Mouse (Mus musculus): ENCODE data around the gene Ubr2. TPM values are rescaled to one million over a fixed set of nuclear protein-coding genes. Genes with fewer than 3 reads are reported as not detected.
A peak's percentile ranks its signal among the peaks of the same experiment; 100 is the strongest.

Ubr2 gene
- polyA plus RNA-seq, 1 experiment from 2014 or later: 22.9 TPM

GRCm38 (mm10) chr17:46926192-46926591 lies 84.2 kb downstream of the Ubr2 start:
- Histone ChIP-seq H3K4me3 (replicated peaks) (no peak overlapping the region), H3K9ac (replicated peaks) (no peak overlapping the region), H3K9me3 (no peaks in the 10 kb centered on the region), H3K27ac (no peak overlapping the region), H3K4me2 (no peak overlapping the region), H3K27me3 (no peaks in the 10 kb centered on the region), H3K4me1 (replicated peaks) (no peaks in the 10 kb centered on the region), H3K36me3 (peaks cover 36% of the 10 kb centered on the region)
- ATAC-seq (ENCODE audit: insufficient number of reproducible peaks, insufficient read depth, low FRiP score, low TSS enrichment, low read depth): no peak
- WGBS: 68% methylated on average over 6 of the region's 6 CpGs

GRCm38 (mm10) chr17:46920855-46921254 lies 89.5 kb downstream of the Ubr2 start:
- 62% methylated on average over 6 of the region's 6 CpGs for WGBS
- Histone ChIP-seq H3K4me2 (no peak overlapping the region), H3K4me1 (replicated peaks) (0 out of 2 replicates have a peak, but pooled peaks cover 2% of the 10 kb centered on the region), H3K36me3 (no peaks in the 10 kb centered on the region), H3K9ac (replicated peaks) (no peak overlapping the region), H3K27me3 (no peaks in the 10 kb centered on the region), H3K27ac (no peak overlapping the region), H3K4me3 (replicated peaks) (no peak overlapping the region), H3K9me3 (no peaks in the 10 kb centered on the region)
- no peak for ATAC-seq (ENCODE audit: insufficient number of reproducible peaks, insufficient read depth, low FRiP score, low TSS enrichment, low read depth)

GRCm38 (mm10) chr17:46918951-46919350 lies 91.4 kb downstream of the Ubr2 start:
- H3K9ac ChIP-seq (replicated peaks): no peak overlapping the region
- H3K4me3 ChIP-seq (replicated peaks): no peak overlapping the region
- no peaks in the 10 kb centered on the region for H3K9me3 ChIP-seq
- no peak for ATAC-seq (ENCODE audit: insufficient number of reproducible peaks, insufficient read depth, low FRiP score, low TSS enrichment, low read depth)
- no peaks in the 10 kb centered on the region for H3K36me3 ChIP-seq
- H3K4me1 ChIP-seq (replicated peaks): 0 out of 2 replicates have a peak, but pooled peaks cover 2% of the 10 kb centered on the region
- WGBS: 14% methylated on average over 4 of the region's 4 CpGs
- no peaks in the 10 kb centered on the region for H3K27me3 ChIP-seq
- H3K27ac ChIP-seq: no peak overlapping the region
- H3K4me2 ChIP-seq: no peak overlapping the region

GRCm38 (mm10) chr17:46915129-46915528 lies 95.2 kb downstream of the Ubr2 start:
- Histone ChIP-seq H3K4me1 (replicated peaks) (no peaks in the 10 kb centered on the region; the same call in 1 of the 2 replicates), H3K27me3 (no peaks in the 10 kb centered on the region), H3K36me3 (no peaks in the 10 kb centered on the region), H3K9me3 (no peaks in the 10 kb centered on the region), H3K4me3 (replicated peaks) (no peak overlapping the region), H3K9ac (replicated peaks) (no peak overlapping the region), H3K27ac (no peak overlapping the region), H3K4me2 (no peak overlapping the region)
- WGBS: 64% methylated on average over 3 of the region's 3 CpGs
- no peak for ATAC-seq (ENCODE audit: insufficient number of reproducible peaks, insufficient read depth, low FRiP score, low TSS enrichment, low read depth)

- Histone ChIP-seq H3K4me2 (no peak overlapping the region), H3K36me3 (no peaks in the 10 kb centered on the region), H3K4me1 (replicated peaks) (no peaks in the 10 kb centered on the region; the same call in 1 of the 2 replicates), H3K9me3 (peaks cover 8% of the 10 kb centered on the region; the same call in 1 of the 2 replicates), H3K27me3 (no peaks in the 10 kb centered on the region), H3K4me3 (replicated peaks) (no peak overlapping the region), H3K9ac (replicated peaks) (no peak overlapping the region), H3K27ac (no peak overlapping the region)
- ATAC-seq (ENCODE audit: insufficient number of reproducible peaks, insufficient read depth, low FRiP score, low TSS enrichment, low read depth): no peak
- 40% methylated on average over 6 of the region's 6 CpGs for WGBS
Measured at GRCm38 (mm10) chr17:46912331-46912730, 98.0 kb downstream of the Ubr2 start.

- Histone ChIP-seq H3K9ac (replicated peaks) (no peak within 1 kb of the TSS), H3K36me3 (no peaks in the 10 kb centered on the region), H3K9me3 (peaks cover 8% of the 10 kb centered on the region; the same call in 1 of the 2 replicates), H3K4me2 (no peak within 1 kb of the TSS), H3K27me3 (no peaks in the 10 kb centered on the region), H3K27ac (no peak within 1 kb of the TSS), H3K4me3 (replicated peaks) (no peak within 1 kb of the TSS), H3K4me1 (replicated peaks) (no peaks in the 10 kb centered on the region; the same call in 1 of the 2 replicates)
- WGBS: 85% methylated on average over 10 of the region's 10 CpGs
- ATAC-seq (ENCODE audit: insufficient number of reproducible peaks, insufficient read depth, low FRiP score, low TSS enrichment, low read depth): no peak
Measured at GRCm38 (mm10) chr17:46910186-46910585, 100.2 kb downstream of the Ubr2 start, which contains the start of gene Prph2. Gene Prph2, plus strand, starts transcription at chr17:46910459.

- 22% methylated on average over 19 of the region's 19 CpGs for WGBS
- Histone ChIP-seq H3K27me3 (no peaks in the 10 kb centered on the region), H3K4me2 (peak overlapping the region; percentile 24; the same call in 1 of the 2 replicates), H3K4me1 (replicated peaks) (no peaks in the 10 kb centered on the region), H3K36me3 (no peaks in the 10 kb centered on the region), H3K4me3 (replicated peaks) (no peak overlapping the region), H3K9me3 (peaks cover 8% of the 10 kb centered on the region; the same call in 1 of the 2 replicates), H3K9ac (replicated peaks) (0 out of 2 replicates have a peak overlapping the region, but pooled peaks have one; percentile 18), H3K27ac (no peak overlapping the region)
- ATAC-seq (ENCODE audit: insufficient number of reproducible peaks, insufficient read depth, low FRiP score, low TSS enrichment, low read depth): no peak; the same call in 1 of the 2 replicates
Measured at GRCm38 (mm10) chr17:46903876-46904490, 106.4 kb downstream of the Ubr2 start.

GRCm38 (mm10) chr17:46900941-46901340 lies 109.4 kb downstream of the Ubr2 start:
- ATAC-seq (ENCODE audit: insufficient number of reproducible peaks, insufficient read depth, low FRiP score, low TSS enrichment, low read depth): no peak
- Histone ChIP-seq H3K9me3 (no peaks in the 10 kb centered on the region), H3K9ac (replicated peaks) (no peak overlapping the region), H3K27me3 (no peaks in the 10 kb centered on the region), H3K36me3 (no peaks in the 10 kb centered on the region), H3K4me3 (replicated peaks) (no peak overlapping the region), H3K4me2 (no peak overlapping the region), H3K4me1 (replicated peaks) (peaks cover 9% of the 10 kb centered on the region), H3K27ac (no peak overlapping the region)
- WGBS: 50% methylated on average over 2 of the region's 2 CpGs

- peak; percentile 48; the same call in 1 of the 2 replicates for ATAC-seq (ENCODE audit: insufficient number of reproducible peaks, insufficient read depth, low FRiP score, low TSS enrichment, low read depth)
- Histone ChIP-seq H3K27me3 (no peaks in the 10 kb centered on the region), H3K4me3 (replicated peaks) (no peak overlapping the region), H3K9ac (replicated peaks) (no peak overlapping the region), H3K9me3 (no peaks in the 10 kb centered on the region), H3K4me1 (replicated peaks) (peaks cover 17% of the 10 kb centered on the region), H3K27ac (no peak overlapping the region), H3K36me3 (peaks cover 14% of the 10 kb centered on the region), H3K4me2 (no peak overlapping the region)
- 26% methylated on average over 13 of the region's 13 CpGs for WGBS
Measured at GRCm38 (mm10) chr17:46897221-46897950, 113.0 kb downstream of the Ubr2 start.

GRCm38 (mm10) chr17:46895426-46895825 lies 114.9 kb downstream of the Ubr2 start:
- Histone ChIP-seq H3K4me1 (replicated peaks) (peaks cover 29% of the 10 kb centered on the region), H3K36me3 (peaks cover 17% of the 10 kb centered on the region), H3K9me3 (no peaks in the 10 kb centered on the region), H3K27ac (no peak overlapping the region), H3K9ac (replicated peaks) (no peak overlapping the region), H3K4me2 (no peak overlapping the region), H3K4me3 (replicated peaks) (no peak overlapping the region), H3K27me3 (no peaks in the 10 kb centered on the region)
- WGBS: 93% methylated on average over 9 of the region's 9 CpGs
- ATAC-seq (ENCODE audit: insufficient number of reproducible peaks, insufficient read depth, low FRiP score, low TSS enrichment, low read depth): no peak

GRCm38 (mm10) chr17:46890843-46891594 lies 119.3 kb downstream of the Ubr2 start:
- Histone ChIP-seq H3K9ac (replicated peaks) (peak overlapping the region; percentile 93), H3K9me3 (no peaks in the 10 kb centered on the region), H3K36me3 (peaks cover 17% of the 10 kb centered on the region), H3K27ac (peak overlapping the region; percentile 88), H3K4me1 (replicated peaks) (peaks cover 26% of the 10 kb centered on the region), H3K4me2 (peak overlapping the region; percentile 95), H3K4me3 (replicated peaks) (peak overlapping the region; percentile 94), H3K27me3 (no peaks in the 10 kb centered on the region)
- peak; percentile 2; the same call in 1 of the 2 replicates for ATAC-seq (ENCODE audit: insufficient number of reproducible peaks, insufficient read depth, low FRiP score, low TSS enrichment, low read depth)
- WGBS: 2% methylated on average over 64 of the region's 64 CpGs
